Mouse (Mus musculus) CH12.LX (cell line): Measurements from ENCODE around the gene Dhx9. TPM values are rescaled to one million over a fixed set of nuclear protein-coding genes. Genes with fewer than 3 reads are reported as not detected.
A peak's percentile ranks its signal among the peaks of the same experiment; 100 is the strongest.

Experiments used
- DNase-seq: peaks from one replicate; pipeline ENCODE4 v3.0.0-alpha.2; 2013; ENCODE audit errors: extremely low read depth
- H3K27ac ChIP-seq: 2 replicates; pipeline ENCODE4 v1.5.1; 2012; ENCODE audit warnings: low read depth, mild to moderate bottlenecking, control low read depth, moderate library complexity; ENCODE audit not compliant: insufficient read depth
- H3K27me3 ChIP-seq: replicated peaks from 2 replicates; pipeline ENCODE3; 2012; ENCODE audit warnings: inconsistent platforms
- H3K36me3 ChIP-seq, 2 experiments: replicated peaks in 1 of 2; 2 replicates each; pipeline versions ENCODE3 to v1.6.1; 2012; ENCODE audit warnings: inconsistent platforms in 1 of 2, low read length in 1 of 2, mild to moderate bottlenecking in 1 of 2, mixed read lengths in 1 of 2, moderate library complexity in 1 of 2; ENCODE audit not compliant: control insufficient read depth in 1 of 2, insufficient read depth in 1 of 2
- H3K4me1 ChIP-seq, 2 experiments: 2 replicates each; pipeline ENCODE4 v1.6.1; 2012; ENCODE audit warnings: inconsistent platforms in 1 of 2, moderate library complexity in 1 of 2; ENCODE audit not compliant: insufficient read depth in 2 of 2, control insufficient read depth in 1 of 2
- H3K4me2 ChIP-seq: 2 replicates; pipeline ENCODE4 v1.6.1; 2012; ENCODE audit warnings: low read depth, mild to moderate bottlenecking, control low read depth; ENCODE audit not compliant: poor library complexity, insufficient read depth, severe bottlenecking
- H3K4me3 ChIP-seq, 3 experiments: fragments of 150-350 bp in 1 of 3; sonication (generic) in 1 of 3; replicated peaks in 1 of 3; 2 replicates each; pipeline versions ENCODE3 to v1.5.1; 2011 to 2012; ENCODE audit warnings: low read depth in 2 of 3, low read length in 2 of 3, mild to moderate bottlenecking in 2 of 3, moderate library complexity in 2 of 3, control low read depth in 1 of 3, improper control_type of control experiment in 1 of 3, inconsistent platforms in 1 of 3, mixed read lengths in 1 of 3; ENCODE audit not compliant: poor library complexity in 1 of 3
- H3K79me2 ChIP-seq: replicated peaks from 2 replicates; pipeline ENCODE4 v1.6.1; 2012; ENCODE audit warnings: mild to moderate bottlenecking, moderate library complexity; ENCODE audit not compliant: control insufficient read depth, poor library complexity, insufficient read depth, severe bottlenecking; ENCODE audit errors: extremely low read depth
- H3K9ac ChIP-seq: 2 replicates; pipeline ENCODE4 v1.6.1; 2012; ENCODE audit warnings: low read depth, mild to moderate bottlenecking, control low read depth, moderate library complexity; ENCODE audit not compliant: insufficient read depth
- H3K9me3 ChIP-seq: replicated peaks from 2 replicates; pipeline ENCODE3; 2012; ENCODE audit warnings: low read length, inconsistent platforms, mixed read lengths
- CHD1 ChIP-seq: IDR thresholded peaks from 2 replicates; pipeline ENCODE4 v1.6.1; 2012; ENCODE audit warnings: low read depth, low read length, improper control_type of control experiment, inconsistent platforms
- CHD2 ChIP-seq: IDR thresholded peaks from 2 replicates; pipeline ENCODE4 v1.6.1; 2011; ENCODE audit warnings: low read length, improper control_type of control experiment
- E2F4 ChIP-seq: IDR thresholded peaks from 2 replicates; pipeline ENCODE4 v1.6.1; 2011; ENCODE audit warnings: low read depth, low read length, improper control_type of control experiment; ENCODE audit not compliant: insufficient replicate concordance
- ELF1 ChIP-seq: IDR thresholded peaks from 2 replicates; pipeline ENCODE4 v1.6.1; 2014; ENCODE audit warnings: low read depth, mild to moderate bottlenecking, inconsistent platforms, low read length, improper control_type of control experiment
- ETS1 ChIP-seq: conservative IDR thresholded peaks from 2 replicates; pipeline ENCODE4 v1.6.1; 2012; ENCODE audit warnings: low read depth, mild to moderate bottlenecking, inconsistent platforms, low read length, improper control_type of control experiment, moderate library complexity
- HCFC1 ChIP-seq: IDR thresholded peaks from 2 replicates; pipeline ENCODE4 v1.6.1; 2012; ENCODE audit warnings: low read depth, mild to moderate bottlenecking, inconsistent platforms, low read length, improper control_type of control experiment
- IRF4 ChIP-seq: IDR thresholded peaks from 2 replicates; pipeline ENCODE4 v1.6.1; 2014; ENCODE audit warnings: low read depth, mild to moderate bottlenecking, inconsistent platforms, low read length, improper control_type of control experiment
- JUN ChIP-seq: IDR thresholded peaks from 2 replicates; pipeline ENCODE4 v1.6.1; 2011; ENCODE audit warnings: low read depth, mild to moderate bottlenecking, low read length, improper control_type of control experiment, moderate library complexity; ENCODE audit not compliant: insufficient read depth
- KAT2A ChIP-seq: IDR thresholded peaks from 2 replicates; pipeline ENCODE4 v1.6.1; 2012; ENCODE audit warnings: low read length, improper control_type of control experiment, inconsistent platforms; ENCODE audit not compliant: insufficient replicate concordance
- MAFK ChIP-seq: IDR thresholded peaks from 2 replicates; pipeline ENCODE4 v1.6.1; 2011; ENCODE audit warnings: low read length, improper control_type of control experiment; ENCODE audit not compliant: insufficient replicate concordance
- MAX ChIP-seq: IDR thresholded peaks from 2 replicates; pipeline ENCODE4 v1.6.1; 2011; ENCODE audit warnings: low read length, improper control_type of control experiment
- MAZ ChIP-seq: IDR thresholded peaks from 2 replicates; pipeline ENCODE4 v1.6.1; 2012; ENCODE audit warnings: low read depth, mild to moderate bottlenecking, inconsistent platforms, low read length, improper control_type of control experiment, moderate library complexity
- MEF2A ChIP-seq: IDR thresholded peaks from 2 replicates; pipeline ENCODE4 v1.6.1; 2014; ENCODE audit warnings: low read depth, mild to moderate bottlenecking, inconsistent platforms, low read length, improper control_type of control experiment, borderline replicate concordance
- MXI1 ChIP-seq: IDR thresholded peaks from 2 replicates; pipeline ENCODE4 v1.6.1; 2011; ENCODE audit warnings: mild to moderate bottlenecking, low read depth, low read length, improper control_type of control experiment
- MYC ChIP-seq: IDR thresholded peaks from 2 replicates; pipeline ENCODE4 v1.6.1; 2011; ENCODE audit warnings: low read depth, mild to moderate bottlenecking, improper control_type of control experiment, low read length
- NELFE ChIP-seq: IDR thresholded peaks from 2 replicates; pipeline ENCODE4 v1.6.1; 2011; ENCODE audit warnings: low read depth, low read length, improper control_type of control experiment
- PAX5 ChIP-seq: IDR thresholded peaks from 2 replicates; pipeline ENCODE4 v1.6.1; 2012; ENCODE audit warnings: low read length, inconsistent platforms, mixed read lengths
- POLR2A ChIP-seq: IDR thresholded peaks from 2 replicates; pipeline ENCODE4 v1.6.1; 2011; ENCODE audit warnings: low read depth, mild to moderate bottlenecking, improper control_type of control experiment, low read length
- RAD21 ChIP-seq: IDR thresholded peaks from 2 replicates; pipeline ENCODE4 v1.6.1; 2011; ENCODE audit warnings: low read depth, mild to moderate bottlenecking, low read length, improper control_type of control experiment, moderate library complexity
- RCOR1 ChIP-seq: conservative IDR thresholded peaks from 2 replicates; pipeline ENCODE4 v1.6.1; 2012; ENCODE audit warnings: low read depth, mild to moderate bottlenecking, inconsistent platforms, low read length, improper control_type of control experiment
- SIN3A ChIP-seq: IDR thresholded peaks from 2 replicates; pipeline ENCODE4 v1.6.1; 2012; ENCODE audit warnings: low read length, improper control_type of control experiment, inconsistent platforms
- SMC3 ChIP-seq: IDR thresholded peaks from 2 replicates; pipeline ENCODE4 v1.6.1; 2011; ENCODE audit warnings: low read depth, low read length, improper control_type of control experiment
- TBP ChIP-seq: conservative IDR thresholded peaks from 2 replicates; pipeline ENCODE4 v1.6.1; 2011; ENCODE audit warnings: low read depth, low read length, improper control_type of control experiment
- TCF12 ChIP-seq: IDR thresholded peaks from 2 replicates; pipeline ENCODE4 v1.6.1; 2014; ENCODE audit warnings: low read depth, mild to moderate bottlenecking, inconsistent platforms, low read length, improper control_type of control experiment
- UBTF ChIP-seq: IDR thresholded peaks from 2 replicates; pipeline ENCODE4 v1.6.1; 2012; ENCODE audit warnings: low read depth, mild to moderate bottlenecking, inconsistent platforms, low read length, improper control_type of control experiment, moderate library complexity
- USF1 ChIP-seq: IDR thresholded peaks from 2 replicates; pipeline ENCODE4 v1.6.1; 2014; ENCODE audit warnings: low read depth, mild to moderate bottlenecking, inconsistent platforms, low read length, improper control_type of control experiment
- USF2 ChIP-seq: conservative IDR thresholded peaks from 2 replicates; pipeline ENCODE4 v1.6.1; 2011; ENCODE audit warnings: low read depth, low read length, improper control_type of control experiment
- ZC3H11A ChIP-seq: IDR thresholded peaks from 2 replicates; pipeline ENCODE4 v1.6.1; 2012; ENCODE audit warnings: low read depth, mild to moderate bottlenecking, inconsistent platforms, low read length, improper control_type of control experiment
- ZKSCAN1 ChIP-seq: IDR thresholded peaks from 2 replicates; pipeline ENCODE4 v1.6.1; 2012; ENCODE audit warnings: low read depth, inconsistent platforms, low read length, improper control_type of control experiment, borderline replicate concordance
- ZMIZ1 ChIP-seq: IDR thresholded peaks from 2 replicates; pipeline ENCODE4 v1.6.1; 2012; ENCODE audit warnings: low read depth, mild to moderate bottlenecking, inconsistent platforms, low read length, improper control_type of control experiment
- ZNF384 ChIP-seq: IDR thresholded peaks from 2 replicates; pipeline ENCODE4 v1.6.1; 2012; ENCODE audit warnings: low read depth, low read length, improper control_type of control experiment, inconsistent platforms
- dilution Hi-C: fragments of 300-500 bp; cut with MboI; formaldehyde crosslinking; loops from 2 replicates; pipeline ENCODE4 v1.14.3; 2020; ENCODE audit warnings: low sequenced_read_pairs; ENCODE audit not compliant: extremely low pct_unique_long_range_greater_than_20kb, extremely low pct_ligation_motif_present
- in situ Hi-C: fragments of 300-500 bp; cut with MboI; formaldehyde crosslinking; loops from 3 replicates; pipeline ENCODE4 v1.14.3; 2019; ENCODE audit warnings: low sequenced_read_pairs, low pct_ligation_motif_present, low pct_unique_long_range_greater_than_20kb, mixed read lengths
- polyA plus RNA-seq: library from polyadenylated mRNA; unstranded; fragments of >175 nt; gene quantifications from 2 replicates; pipeline ENCODE4 v1.2.1, GENCODE M21; 2012; ENCODE audit warnings: low read depth; ENCODE audit not compliant: insufficient read length
- total RNA-seq, 2 experiments: library from RNA; depleted of rRNA; stranded (reverse); fragments of 300-350 nt in 1 of 2; fragments of >200 nt in 1 of 2; gene quantifications; 2 replicates each; pipeline ENCODE4 v1.2.3; 2012 to 2014

Gene Dhx9
- total and polyA plus RNA-seq, 3 experiments, result 55.4 to 233 (median 98.8) TPM

- dilution Hi-C loops (no loop called here), in situ Hi-C loops (no loop called here)
- TF ChIP-seq TCF12 (no peak), JUN (no peak), MAX (no peak), TBP (no peak), ELF1 (no peak), ZKSCAN1 (no peak), USF2 (no peak), KAT2A (no peak), NELFE (no peak), MXI1 (no peak), SMC3 (no peak), PAX5 (no peak), E2F4 (no peak), RCOR1 (no peak), MEF2A (no peak), POLR2A (no peak), RAD21 (no peak), MAZ (no peak), MAFK (no peak)
- no peak overlapping the region for H3K4me3 ChIP-seq
- no peak overlapping the region for H3K4me2 ChIP-seq
- H3K27me3 ChIP-seq, result no peaks in the 10 kb centered on the region
- no peaks in the 10 kb centered on the region for H3K79me2 ChIP-seq
- H3K36me3 ChIP-seq, result no peaks in the 10 kb centered on the region
- H3K4me1 ChIP-seq, result peaks cover 2 to 20% of the 10 kb centered on the region in 2 experiments; a peak in 3 of 4 replicates
- H3K9ac ChIP-seq, result no peak overlapping the region
- H3K9me3 ChIP-seq, result no peaks in the 10 kb centered on the region
- DNase-seq, result no peak
- H3K27ac ChIP-seq, result no peak overlapping the region
Measured at GRCm38 (mm10) chr1:153431158-153431557, 56.3 kb downstream of the Dhx9 start.

- Histone ChIP-seq H3K4me3 (peak within 1 kb of the TSS in 2 of 3 experiments; percentile 32 to 60), H3K9ac (no peak within 1 kb of the TSS), H3K27me3 (no peaks in the 10 kb centered on the region), H3K79me2 (no peaks in the 10 kb centered on the region), H3K36me3 (no peaks in the 10 kb centered on the region), H3K4me1 (peaks cover 5 to 12% of the 10 kb centered on the region in 2 experiments; a peak in 3 of 4 replicates), H3K27ac (no peak within 1 kb of the TSS), H3K9me3 (no peaks in the 10 kb centered on the region), H3K4me2 (peak within 1 kb of the TSS; percentile 72)
- in situ Hi-C loops, result no loop called here
- dilution Hi-C loops, result no loop called here
- no peak for DNase-seq
- TF ChIP-seq ZMIZ1 (no peak), ZC3H11A (no peak), SMC3 (no peak), CHD2 (no peak), MXI1 (peak; percentile 15; the same call in 1 of the 2 replicates), CHD1 (no peak), MYC (no peak), SIN3A (no peak), TBP (no peak), IRF4 (no peak), UBTF (no peak), ETS1 (no peak), HCFC1 (no peak), ELF1 (no peak), ZNF384 (no peak), USF1 (no peak), MAX (peak; percentile 55), TCF12 (no peak), POLR2A (peak; percentile 47; the same call in 1 of the 2 replicates)
Measured at GRCm38 (mm10) chr1:153424770-153425584, 62.5 kb downstream of the Dhx9 start, which contains the start of gene Shcbp1l. Shcbp1l (plus strand) TSS chr1:153425162.
